Mouse (Mus musculus): Measurements from ENCODE around the gene Casq2. TPM values are rescaled to one million over a fixed set of nuclear protein-coding genes. Genes with fewer than 3 reads are reported as not detected.

The Casq2 gene
- total and polyA plus RNA-seq, 3 experiments, result not detected

GRCm38 (mm10) chr3:102038608-102039007 is 47.6 kb upstream of the Casq2 start:
- Histone ChIP-seq H3K9ac (ENCODE audit: control insufficient read depth, low read depth, low read length, poor library complexity, severe bottlenecking) (no peak overlapping the region), H3K4me3 (ENCODE audit: control insufficient read depth in 1 of 2, insufficient read depth in 1 of 2, low read depth in 2 of 2, low read length in 2 of 2) (no peak overlapping the region), H3K4me1 (ENCODE audit: control insufficient read depth in 1 of 2, insufficient read depth in 2 of 2, low read length in 2 of 2) (no peaks in the 10 kb centered on the region), H3K27me3 (ENCODE audit: control insufficient read depth in 1 of 2, insufficient read depth in 2 of 2, low read length in 2 of 2) (no peaks in the 10 kb centered on the region), H3K79me2 (ENCODE audit: control insufficient read depth, insufficient read depth, low read length, poor library complexity) (no peaks in the 10 kb centered on the region), H3K27ac (ENCODE audit: control insufficient read depth, low read depth, low read length) (no peak overlapping the region), H3K36me3 (ENCODE audit: control insufficient read depth in 1 of 2, insufficient read depth in 2 of 2, low read length in 2 of 2) (no peaks in the 10 kb centered on the region), H3K9me3 (replicated peaks; ENCODE audit: insufficient read depth, low read length) (no peaks in the 10 kb centered on the region)
- no peak for TF ChIP-seq POLR2A (IDR thresholded peaks at IDR 0.05; ENCODE audit: control insufficient read depth in 1 of 2, insufficient read depth in 1 of 2, low read depth in 1 of 2, low read length in 2 of 2, poor library complexity in 1 of 2)
- TF ChIP-seq EP300 (IDR thresholded peaks at IDR 0.05; ENCODE audit: low read depth in 1 of 2, low read length in 2 of 2), result no peak
- no peak for TF ChIP-seq TBP (IDR thresholded peaks at IDR 0.05; ENCODE audit: low read depth, low read length)
- TF ChIP-seq USF1 (IDR thresholded peaks at IDR 0.05; ENCODE audit: low read depth, low read length), result no peak
- no peak for TF ChIP-seq SIN3A (IDR thresholded peaks at IDR 0.05; ENCODE audit: low read length)
- no peak for TF ChIP-seq CTCF (IDR thresholded peaks at IDR 0.05 in 2 of 3, conservative IDR thresholded peaks at IDR 0.05 in 1 of 3; ENCODE audit: control insufficient read depth in 1 of 3, insufficient read depth in 1 of 3, low read depth in 2 of 3, low read length in 3 of 3, poor library complexity in 1 of 3, severe bottlenecking in 1 of 3)
- no peak for TF ChIP-seq MYC (IDR thresholded peaks at IDR 0.05; ENCODE audit: low read depth, low read length)
- no peak for TF ChIP-seq RAD21 (IDR thresholded peaks at IDR 0.05; ENCODE audit: low read depth, low read length)
- no peak for TF ChIP-seq HCFC1 (IDR thresholded peaks at IDR 0.05; ENCODE audit: low read depth, low read length)
- no peak for TF ChIP-seq POLR2AphosphoS5 (IDR thresholded peaks at IDR 0.05; ENCODE audit: borderline replicate concordance, low read depth, low read length)
- TF ChIP-seq GABPA (IDR thresholded peaks at IDR 0.05; ENCODE audit: low read depth, low read length), result no peak
- no peak for DNase-seq (ENCODE audit: low read depth, low spot score)

DNA sequence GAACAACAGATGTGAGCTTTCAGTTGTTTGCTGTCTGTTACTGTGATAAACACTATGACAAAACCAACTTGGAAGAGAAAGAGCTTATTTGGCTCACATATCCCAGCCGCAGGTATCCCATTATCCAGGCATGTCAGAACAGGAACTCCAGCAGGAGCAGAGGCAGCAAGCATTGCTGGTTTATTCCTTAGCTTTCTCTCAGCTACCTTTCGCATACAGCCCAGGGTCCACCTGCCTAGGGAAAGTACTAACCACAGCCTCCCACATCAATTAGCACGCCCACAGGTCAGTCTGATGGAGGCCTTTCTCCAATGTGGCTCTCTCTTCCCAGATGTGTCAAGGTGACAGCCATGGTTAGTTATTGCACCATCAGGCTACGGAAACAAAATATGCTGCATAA is 44.6 kb upstream of the Casq2 start:
- Histone ChIP-seq H3K4me1 (ENCODE audit: control insufficient read depth in 1 of 2, insufficient read depth in 2 of 2, low read length in 2 of 2) (no peaks in the 10 kb centered on the region), H3K9ac (ENCODE audit: control insufficient read depth, low read depth, low read length, poor library complexity, severe bottlenecking) (no peak overlapping the region), H3K36me3 (ENCODE audit: control insufficient read depth in 1 of 2, insufficient read depth in 2 of 2, low read length in 2 of 2) (no peaks in the 10 kb centered on the region), H3K4me3 (ENCODE audit: control insufficient read depth in 1 of 2, insufficient read depth in 1 of 2, low read depth in 2 of 2, low read length in 2 of 2) (no peak overlapping the region), H3K79me2 (ENCODE audit: control insufficient read depth, insufficient read depth, low read length, poor library complexity) (no peaks in the 10 kb centered on the region), H3K27ac (ENCODE audit: control insufficient read depth, low read depth, low read length) (no peak overlapping the region), H3K27me3 (ENCODE audit: control insufficient read depth in 1 of 2, insufficient read depth in 2 of 2, low read length in 2 of 2) (no peaks in the 10 kb centered on the region), H3K9me3 (replicated peaks; ENCODE audit: insufficient read depth, low read length) (no peaks in the 10 kb centered on the region)
- no peak for DNase-seq (ENCODE audit: low read depth, low spot score)
- TF ChIP-seq ELF1 (IDR thresholded peaks at IDR 0.05; ENCODE audit: low read depth, low read length) (no peak), MYB (IDR thresholded peaks at IDR 0.05; ENCODE audit: low read depth, low read length) (no peak), BHLHE40 (IDR thresholded peaks at IDR 0.05; ENCODE audit: borderline replicate concordance, low read depth, low read length) (no peak), TCF12 (IDR thresholded peaks at IDR 0.05; ENCODE audit: low read depth, low read length) (no peak), USF1 (IDR thresholded peaks at IDR 0.05; ENCODE audit: low read depth, low read length) (no peak), NRF1 (IDR thresholded peaks at IDR 0.05; ENCODE audit: insufficient read depth, low read depth, low read length, poor library complexity, severe bottlenecking) (no peak), EP300 (IDR thresholded peaks at IDR 0.05; ENCODE audit: low read depth in 1 of 2, low read length in 2 of 2) (no peak), RAD21 (IDR thresholded peaks at IDR 0.05; ENCODE audit: low read depth, low read length) (no peak), JUND (IDR thresholded peaks at IDR 0.05; ENCODE audit: low read depth, low read length) (no peak), SIN3A (IDR thresholded peaks at IDR 0.05; ENCODE audit: low read length) (no peak), MAX (IDR thresholded peaks at IDR 0.05; ENCODE audit: low read length) (no peak), UBTF (IDR thresholded peaks at IDR 0.05; ENCODE audit: borderline replicate concordance, insufficient read depth, low read depth, low read length) (no peak), MAFK (IDR thresholded peaks at IDR 0.05; ENCODE audit: borderline replicate concordance, low read depth, low read length) (no peak), POLR2A (IDR thresholded peaks at IDR 0.05; ENCODE audit: control insufficient read depth in 1 of 2, insufficient read depth in 1 of 2, low read depth in 1 of 2, low read length in 2 of 2, poor library complexity in 1 of 2) (no peak), MAZ (IDR thresholded peaks at IDR 0.05; ENCODE audit: low read depth, low read length) (no peak), MYC (IDR thresholded peaks at IDR 0.05; ENCODE audit: low read depth, low read length) (no peak), POLR2AphosphoS2 (IDR thresholded peaks at IDR 0.05; ENCODE audit: low read length) (no peak), MXI1 (IDR thresholded peaks at IDR 0.05; ENCODE audit: low read depth, low read length) (no peak), POLR2AphosphoS5 (IDR thresholded peaks at IDR 0.05; ENCODE audit: borderline replicate concordance, low read depth, low read length) (no peak)

Data from MEL (cell line).